Comparison of ENCODE assay signal across 17 mouse cellular contexts in genomic region chr13:113994586-113994985, GRCm38 (mm10).
DNase-seq lines count a peak whose midpoint lies in the region; ATAC-seq lines count a peak whose summit lies in the region.
"Had no signal": no experiment of that assay in that cellular context is flagged by ENCODE, and none has a peak within 500 bp of the region (broad histone marks: within the 10 kb centered on the region; RNA-seq: fewer than 3 reads in every experiment).

No protein-coding gene starts in this region.

- no peaks in the 10 kb centered on the region for H3K27me3 ChIP-seq in forebrain, embryonic 10.5 days (ENCODE audit: poor library complexity, severe bottlenecking)
- H3K27me3 ChIP-seq in forebrain, embryonic 15.5 days: no peaks in the 10 kb centered on the region
- H3K27me3 ChIP-seq in liver, embryonic 12.5 days (replicated peaks): no peaks in the 10 kb centered on the region
- H3K27me3 ChIP-seq: CH12.LX; limb, embryonic 13.5 days; lung, embryonic 15.5 days had no signal

- no peak overlapping the region for H3K4me2 ChIP-seq in forebrain, embryonic 15.5 days (replicated peaks)
- no peak overlapping the region for H3K4me2 ChIP-seq in liver, embryonic 12.5 days
- H3K4me2 ChIP-seq: limb, embryonic 13.5 days; lung, embryonic 15.5 days had no signal

- intact Hi-C loops in gastrocnemius, postnatal 36 days (cut with DNase I): no loop called here
- intact Hi-C loops in heart, postnatal 25 days (cut with DNase I): no loop called here

- WGBS in forebrain, embryonic 10.5 days: 82% methylated on average over 6 of the region's 6 CpGs
- WGBS in forebrain, embryonic 15.5 days: 87% methylated on average over 6 of the region's 6 CpGs
- WGBS in liver, embryonic 12.5 days (ENCODE audit: insufficient replicate concordance): 69% methylated on average over 6 of the region's 6 CpGs

- H3K4me3 ChIP-seq in forebrain, embryonic 10.5 days: no peak overlapping the region
- H3K4me3 ChIP-seq in forebrain, embryonic 15.5 days: no peak overlapping the region
- H3K4me3 ChIP-seq in liver, embryonic 12.5 days: no peak overlapping the region
- H3K4me3 ChIP-seq: embryonic facial prominence, embryonic 10.5 days; erythroblast, embryonic 14.5 days; limb, embryonic 13.5 days; lung, embryonic 15.5 days had no signal

- ATAC-seq in forebrain, embryonic 15.5 days (replicated peaks): no peak
- ATAC-seq in liver, embryonic 12.5 days: peak; percentile 21; the same call in 1 of the 2 replicates
- ATAC-seq: inflammation-experienced regulatory T-cells, adult 6 months had no signal

- no peak for DNase-seq in forebrain, embryonic 10.5 days (ENCODE audit: extremely low spot score, low spot score)
- no peak for DNase-seq in liver
- peak; percentile 49 to 84 for DNase-seq in cerebellum, postnatal 14 days
- DNase-seq in gastrocnemius, postnatal 36 days: peak; percentile 6 to 45
- no peak for DNase-seq in heart, postnatal 25 days (ENCODE audit: low spot score)
- no peak for DNase-seq in thymus, postnatal 4 days
- DNase-seq: adrenal gland, postnatal 25 days; thymus, adult 2 months had no signal

- no peaks in the 10 kb centered on the region for H3K36me3 ChIP-seq in forebrain, embryonic 10.5 days (replicated peaks)
- H3K36me3 ChIP-seq in forebrain, embryonic 15.5 days: no peaks in the 10 kb centered on the region
- no peaks in the 10 kb centered on the region for H3K36me3 ChIP-seq in liver, embryonic 12.5 days
- H3K36me3 ChIP-seq: embryonic facial prominence, embryonic 10.5 days; limb, embryonic 13.5 days; lung, embryonic 15.5 days had no signal

- peak overlapping the region; percentile 16; the same call in 1 of the 2 replicates for H3K27ac ChIP-seq in forebrain, embryonic 10.5 days
- H3K27ac ChIP-seq in forebrain, embryonic 15.5 days (replicated peaks): no peak overlapping the region
- no peak overlapping the region for H3K27ac ChIP-seq in liver, embryonic 12.5 days
- H3K27ac ChIP-seq: embryonic facial prominence, embryonic 10.5 days; kidney, postnatal 0 days; limb, embryonic 13.5 days; lung, embryonic 15.5 days had no signal

- no peaks in the 10 kb centered on the region for H3K9me3 ChIP-seq in forebrain, embryonic 10.5 days
- no peaks in the 10 kb centered on the region for H3K9me3 ChIP-seq in forebrain, embryonic 15.5 days
- H3K9me3 ChIP-seq in liver, embryonic 12.5 days (replicated peaks): no peaks in the 10 kb centered on the region
- H3K9me3 ChIP-seq: embryonic facial prominence, embryonic 10.5 days; limb, embryonic 13.5 days; lung, embryonic 15.5 days had no signal

- no peak overlapping the region for H3K9ac ChIP-seq in forebrain, embryonic 15.5 days (replicated peaks)
- no peak overlapping the region for H3K9ac ChIP-seq in liver, embryonic 12.5 days
- H3K9ac ChIP-seq: limb, embryonic 13.5 days; lung, embryonic 15.5 days had no signal

- H3K4me1 ChIP-seq in forebrain, embryonic 10.5 days: peaks cover 23% of the 10 kb centered on the region
- no peaks in the 10 kb centered on the region; the same call in 1 of the 2 replicates for H3K4me1 ChIP-seq in forebrain, embryonic 15.5 days
- H3K4me1 ChIP-seq in liver, embryonic 12.5 days: no peaks in the 10 kb centered on the region
- H3K4me1 ChIP-seq: limb, embryonic 13.5 days; lung, embryonic 15.5 days had no signal

Comparison
In these comparisons a context has a peak if more than half of its experiments do, and no peak if none do; other contexts are left out.
1. DNase-seq: peak in cerebellum, postnatal 14 days (2 of 2) and gastrocnemius, postnatal 36 days (2 of 2); none in forebrain, embryonic 10.5 days (single experiment), liver (single experiment), heart, postnatal 25 days (single experiment) and thymus, postnatal 4 days (single experiment).